Mouse (Mus musculus): ENCODE results near the gene Trpv2.

DNA sequence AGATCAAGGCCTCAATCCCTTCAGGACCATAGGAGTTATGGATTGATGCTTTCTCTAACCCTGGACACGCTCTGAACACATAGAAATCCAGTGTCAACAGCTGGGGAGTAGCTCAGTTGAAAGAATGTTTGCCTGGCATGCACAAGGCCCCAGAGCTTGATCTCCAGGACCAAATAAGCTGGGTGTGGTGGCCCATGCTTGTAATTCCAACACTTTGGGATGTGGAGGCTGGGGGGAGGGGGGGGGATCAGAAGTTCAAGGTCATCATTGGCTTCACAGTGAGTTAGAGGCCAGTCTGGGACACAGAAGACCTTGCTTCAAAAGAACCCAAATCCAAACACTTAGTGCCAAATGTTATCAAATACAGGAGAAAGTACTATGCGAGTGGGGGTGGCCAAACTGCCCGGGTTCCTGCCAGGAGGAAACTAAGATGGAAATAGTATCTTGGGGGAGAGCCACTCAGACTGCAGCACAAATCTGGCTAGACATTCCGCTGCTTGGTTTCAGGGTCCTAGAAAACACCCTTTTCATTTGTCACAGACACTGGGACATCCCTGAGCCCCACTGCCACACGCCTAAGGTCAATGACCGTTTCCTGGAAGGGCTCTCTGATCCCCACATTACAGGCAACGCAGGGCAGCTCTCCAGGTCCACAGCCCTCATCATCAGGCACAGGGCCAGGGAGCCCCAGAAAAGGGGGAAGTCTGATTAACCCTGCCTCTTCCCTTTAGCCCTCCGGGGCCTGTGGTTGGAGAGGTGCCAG is 71.6 kb downstream of the Trpv2 start:
- TF ChIP-seq CTCF (conservative IDR thresholded peaks at IDR 0.05; ENCODE audit: low read length), result no peak
- TF ChIP-seq NANOG (IDR thresholded peaks at IDR 0.05; ENCODE audit: borderline replicate concordance, low read length), result no peak
- no peak for TF ChIP-seq POU5F1 (IDR thresholded peaks at IDR 0.05; ENCODE audit: borderline replicate concordance, low read length)
